Mouse (Mus musculus) limb, embryonic 14.5 days (tissue): ENCODE results near the gene Coro1c. TPM values are rescaled to one million over a fixed set of nuclear protein-coding genes. Genes with fewer than 3 reads are reported as not detected.

Experiments used
- ATAC-seq: fragments of 200-750 bp; cut with Nextera tagmentation; 2 replicates; pipeline ENCODE4 v1.8.0; 2017; ENCODE audit warnings: low read depth, moderate number of reproducible peaks, moderate TSS enrichment; ENCODE audit not compliant: low FRiP score
- DNase-seq: peaks from one replicate; pipeline ENCODE4 v3.0.0-alpha.2; 2015; ENCODE audit warnings: low spot score
- H3K27ac ChIP-seq: fragments of 300-500 bp; sonication (generic); replicated peaks from 2 replicates; pipeline ENCODE4 v1.5.1; 2014; ENCODE audit warnings: low read depth, mild to moderate bottlenecking, low read length, moderate library complexity, mixed read lengths
- H3K27me3 ChIP-seq: fragments of 300-500 bp; sonication (generic); 2 replicates; pipeline ENCODE4 v1.6.1; 2014; ENCODE audit warnings: low read length, mixed read lengths; ENCODE audit not compliant: control insufficient read depth, insufficient read depth
- H3K36me3 ChIP-seq: fragments of 300-500 bp; sonication (generic); 2 replicates; pipeline ENCODE4 v1.6.1; 2014; ENCODE audit warnings: mild to moderate bottlenecking, low read length, moderate library complexity, mixed read lengths; ENCODE audit not compliant: control insufficient read depth, insufficient read depth
- H3K4me1 ChIP-seq: fragments of 300-500 bp; sonication (generic); 2 replicates; pipeline ENCODE4 v1.6.1; 2014; ENCODE audit warnings: antibody characterized with exemption, low read length, mixed read lengths; ENCODE audit not compliant: control insufficient read depth, insufficient read depth
- H3K4me2 ChIP-seq: fragments of 300-500 bp; sonication (generic); replicated peaks from 2 replicates; pipeline ENCODE4 v1.6.1; 2014; ENCODE audit warnings: low read depth, mild to moderate bottlenecking, low read length, moderate library complexity; ENCODE audit not compliant: severe bottlenecking
- H3K4me3 ChIP-seq: fragments of 300-500 bp; sonication (generic); replicated peaks from 2 replicates; pipeline ENCODE4 v1.5.1; 2014; ENCODE audit warnings: low read length
- H3K9ac ChIP-seq: fragments of 300-500 bp; sonication (generic); 2 replicates; pipeline ENCODE4 v1.6.1; 2014; ENCODE audit warnings: mild to moderate bottlenecking, low read depth, low read length, moderate library complexity; ENCODE audit not compliant: severe bottlenecking
- H3K9me3 ChIP-seq: fragments of 300-500 bp; sonication (generic); 2 replicates; pipeline ENCODE4 v1.6.1; 2016; ENCODE audit warnings: low read length; ENCODE audit not compliant: control insufficient read depth
- POLR2A ChIP-seq: fragments of 200-500 bp; IDR thresholded peaks from 2 replicates; pipeline ENCODE4 v1.8.0; 2012; ENCODE audit warnings: inconsistent platforms, mild to moderate bottlenecking, moderate library complexity, borderline replicate concordance; ENCODE audit not compliant: insufficient read depth, insufficient read length; ENCODE audit errors: extremely low read depth
- WGBS: fragments of 180-500 bp; shearing (Covaris S2); extraction: QIAGEN DNeasy Blood & Tissue Kit; methylation state at CpG from one replicate; pipeline ENCODE4 v1.1.7; 2014; 5-methylcytosine and 5-hydroxymethylcytosine counted together
- polyA plus RNA-seq, 2 experiments: library from polyadenylated mRNA; depleted of rRNA in 1 of 2; stranded (reverse) in 1 of 2; unstranded in 1 of 2; fragments of >200 nt; fragmentation: Nextera tagmentation in 1 of 2; extraction: Ambion mirVana in 1 of 2; gene quantifications; 2 replicates each; pipeline versions ENCODE4 v1.2.1 to v1.2.3; 2012 to 2014

Gene Coro1c
- polyA plus RNA-seq, 2 experiments, result 68.9 to 92.4 TPM

DNA sequence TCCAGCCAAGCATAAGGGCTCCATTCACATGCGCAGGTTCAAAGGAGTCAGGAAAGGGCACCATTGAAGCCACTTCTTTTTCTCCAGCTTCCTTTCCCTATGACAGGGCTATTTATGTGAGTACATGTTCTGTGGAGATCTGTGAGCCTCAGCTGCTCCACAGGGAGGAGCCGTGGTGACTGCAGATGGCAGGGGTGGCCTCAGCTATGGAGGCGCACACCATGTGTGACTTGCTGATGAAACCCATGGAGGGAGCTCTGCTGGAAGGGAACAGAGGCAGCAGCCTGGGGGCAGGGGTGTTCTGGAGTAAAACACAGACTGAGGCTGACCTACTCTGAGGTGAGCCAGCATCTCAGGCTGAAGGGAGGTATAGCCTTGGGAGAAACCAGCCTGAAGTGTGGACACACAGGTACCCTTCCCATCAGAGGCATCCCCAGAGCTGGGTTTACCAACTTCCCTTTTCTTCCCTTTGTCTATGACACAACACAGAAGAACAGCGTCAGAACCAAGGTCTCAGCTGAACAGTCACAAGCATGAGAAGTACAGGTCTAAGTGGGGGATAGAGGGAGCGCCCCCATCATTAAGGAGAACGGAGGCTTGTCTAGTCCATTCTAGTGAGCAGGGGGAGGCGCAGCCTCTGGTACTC is 36.5 kb downstream of the Coro1c start:
- peaks cover 14% of the 10 kb centered on the region for H3K36me3 ChIP-seq
- whole genome bisulfite sequencing, result 75% methylated on average over 7 of the region's 7 CpGs
- no peak overlapping the region for H3K4me3 ChIP-seq
- ATAC-seq, result no peak
- H3K4me1 ChIP-seq, result peaks cover 55% of the 10 kb centered on the region
- H3K9ac ChIP-seq, result no peak overlapping the region
- TF ChIP-seq POLR2A, result no peak
- H3K9me3 ChIP-seq, result no peaks in the 10 kb centered on the region
- no peak overlapping the region for H3K4me2 ChIP-seq
- H3K27me3 ChIP-seq, result no peaks in the 10 kb centered on the region
- no peak for DNase-seq
- peak overlapping the region; percentile 72; the same call in 1 of the 2 replicates for H3K27ac ChIP-seq

DNA sequence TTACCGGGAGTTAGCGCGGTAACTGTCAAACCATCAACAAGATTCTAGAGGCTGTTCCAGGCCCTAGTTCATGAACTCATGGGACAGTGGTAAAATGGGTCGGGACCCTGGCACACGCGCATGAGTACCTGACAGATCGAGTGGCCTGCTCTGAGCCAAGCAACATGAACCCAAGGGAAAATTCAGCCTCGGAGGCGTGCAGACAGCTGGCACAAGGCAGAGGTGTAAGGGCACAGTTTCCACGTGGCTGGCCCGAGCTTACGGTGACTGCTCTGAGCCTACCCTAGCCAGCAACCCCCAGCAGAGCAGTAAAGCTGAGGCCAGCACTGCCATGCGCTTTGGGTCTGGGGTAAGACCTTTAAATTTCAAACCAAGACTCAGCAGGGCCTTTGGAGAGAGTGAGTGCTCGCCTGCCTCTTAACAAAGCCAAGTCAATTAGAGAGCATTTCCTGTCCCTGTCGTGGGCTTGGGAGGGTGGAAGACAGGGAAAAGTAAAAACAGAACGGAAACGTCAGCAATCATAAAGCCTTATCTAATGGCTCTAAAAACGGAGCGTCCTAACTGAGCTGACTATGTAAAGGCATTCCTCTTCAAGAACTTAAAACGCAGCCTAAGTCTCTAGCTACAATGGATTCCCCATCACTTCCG is 38.0 kb downstream of the Coro1c start:
- no peak for TF ChIP-seq POLR2A
- no peak overlapping the region for H3K4me2 ChIP-seq
- no peak overlapping the region for H3K4me3 ChIP-seq
- 31% methylated on average over 21 of the region's 21 CpGs for WGBS
- no peak for DNase-seq
- 0 out of 2 replicates have a peak overlapping the region, but pooled peaks have one; percentile 55 for H3K27ac ChIP-seq
- H3K9ac ChIP-seq, result no peak overlapping the region
- H3K9me3 ChIP-seq, result no peaks in the 10 kb centered on the region
- peaks cover 55% of the 10 kb centered on the region for H3K4me1 ChIP-seq
- no peaks in the 10 kb centered on the region for H3K27me3 ChIP-seq
- ATAC-seq, result no peak
- H3K36me3 ChIP-seq, result peaks cover under 1% of the 10 kb centered on the region; the same call in 1 of the 2 replicates

DNA sequence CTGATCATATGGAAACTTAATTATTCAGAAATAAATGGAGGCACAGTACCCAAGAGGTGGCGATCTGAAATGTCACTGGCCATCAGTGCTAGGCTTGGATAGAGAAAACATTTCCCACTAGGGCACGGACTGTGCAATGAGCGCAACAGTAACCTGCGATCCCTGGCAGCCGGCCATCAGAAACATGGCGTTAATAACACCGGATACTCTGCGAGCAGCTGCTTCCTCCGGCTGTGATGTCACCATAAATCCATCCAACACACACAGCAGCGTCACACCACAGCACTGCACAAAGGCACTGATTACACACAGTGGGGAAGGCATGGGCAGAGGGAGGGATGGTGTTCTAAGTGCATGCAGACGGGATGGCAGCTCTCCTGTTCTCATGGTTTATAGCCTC is 39.4 kb downstream of the Coro1c start:
- H3K27me3 ChIP-seq, result no peaks in the 10 kb centered on the region
- peaks cover 55% of the 10 kb centered on the region for H3K4me1 ChIP-seq
- no peak overlapping the region for H3K4me3 ChIP-seq
- no peak overlapping the region for H3K27ac ChIP-seq
- no peak for TF ChIP-seq POLR2A
- no peak overlapping the region for H3K9ac ChIP-seq
- DNase-seq, result peak; percentile 81
- H3K4me2 ChIP-seq, result no peak overlapping the region
- H3K9me3 ChIP-seq, result no peaks in the 10 kb centered on the region
- H3K36me3 ChIP-seq, result peaks cover 5% of the 10 kb centered on the region
- WGBS, result 31% methylated on average over 11 of the region's 11 CpGs
- ATAC-seq, result peak; percentile 56

DNA sequence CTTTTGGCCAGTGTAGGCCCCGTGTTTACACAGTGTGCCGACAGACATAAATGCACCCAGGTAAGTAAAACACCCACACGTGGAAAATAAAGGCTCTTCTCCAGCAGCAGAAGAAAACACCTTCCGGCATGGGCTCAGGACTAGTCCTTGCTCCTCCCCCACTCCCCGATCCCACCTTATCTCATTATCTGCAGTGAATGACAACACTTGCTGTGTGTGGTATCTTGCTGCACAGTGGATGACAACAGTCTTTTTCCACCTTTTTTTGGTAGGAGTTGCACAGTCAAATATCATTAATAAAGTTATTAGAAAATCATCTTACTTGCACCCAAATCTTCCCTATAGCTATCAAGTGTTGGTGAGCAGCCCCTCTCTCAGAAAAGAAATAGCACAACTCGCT is 43.6 kb downstream of the Coro1c start:
- peaks cover 15% of the 10 kb centered on the region for H3K4me1 ChIP-seq
- peaks cover 18% of the 10 kb centered on the region for H3K36me3 ChIP-seq
- H3K9me3 ChIP-seq, result no peaks in the 10 kb centered on the region
- H3K4me3 ChIP-seq, result no peak overlapping the region
- ATAC-seq (no peak), DNase-seq (no peak)
- no peak overlapping the region for H3K9ac ChIP-seq
- no peak for TF ChIP-seq POLR2A
- H3K27ac ChIP-seq, result no peak overlapping the region
- no peak overlapping the region for H3K4me2 ChIP-seq
- 86% methylated on average over 6 of the region's 6 CpGs for WGBS
- H3K27me3 ChIP-seq, result no peaks in the 10 kb centered on the region

DNA sequence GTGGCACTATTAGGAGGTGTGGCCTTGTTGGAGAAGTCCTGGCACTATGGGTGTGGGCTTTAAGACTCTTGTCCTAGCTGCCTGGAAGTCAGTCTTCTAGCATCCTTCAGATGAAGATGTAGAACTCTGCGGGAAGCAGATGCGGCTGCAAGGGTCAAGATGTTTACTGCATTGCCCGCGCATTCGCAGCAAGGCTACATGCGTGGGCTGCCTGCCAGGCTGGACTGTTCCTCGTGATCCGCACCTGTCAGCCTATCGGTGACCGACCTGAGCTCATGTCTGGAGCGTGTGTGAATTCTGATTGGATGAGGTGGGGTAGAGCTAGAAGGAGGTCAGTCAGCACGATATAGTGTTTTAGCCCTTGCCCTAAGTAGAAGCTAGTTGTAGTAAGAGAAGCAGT is 44.6 kb downstream of the Coro1c start:
- Histone ChIP-seq H3K27ac (no peak overlapping the region), H3K4me3 (no peak overlapping the region), H3K9me3 (no peaks in the 10 kb centered on the region), H3K36me3 (peaks cover 18% of the 10 kb centered on the region), H3K4me1 (peaks cover 10% of the 10 kb centered on the region), H3K27me3 (no peaks in the 10 kb centered on the region), H3K9ac (no peak overlapping the region), H3K4me2 (no peak overlapping the region)
- 95% methylated on average over 12 of the region's 12 CpGs for WGBS
- ATAC-seq (no peak), DNase-seq (no peak)
- TF ChIP-seq POLR2A, result no peak
